Mouse (Mus musculus) kidney, adult 8-10 months (tissue): ENCODE measurements around the gene Pde1b.
A peak's percentile ranks its signal among the peaks of the same experiment; 100 is the strongest.

ENCODE experiments used
- DNase-seq, 2 experiments: peaks; one replicate each; pipeline ENCODE4 v3.0.0; 2022

Gene Pde1b

GRCm38 (mm10) chr15:103511652-103512051 lies 8.8 kb downstream of the Pde1b start:
- no peak for DNase-seq

- DNase-seq, result no peak
Measured at GRCm38 (mm10) chr15:103513621-103514031, 10.8 kb downstream of the Pde1b start.

- peak; percentile 62 to 69 for DNase-seq
Measured at GRCm38 (mm10) chr15:103514119-103514518, 11.3 kb downstream of the Pde1b start.

GRCm38 (mm10) chr15:103514914-103515313 lies 12.1 kb downstream of the Pde1b start:
- DNase-seq, result no peak

GRCm38 (mm10) chr15:103518600-103519385 lies 16.0 kb downstream of the Pde1b start:
- no peak for DNase-seq

- DNase-seq, result no peak
Measured at GRCm38 (mm10) chr15:103519386-103520378, 16.8 kb downstream of the Pde1b start.

GRCm38 (mm10) chr15:103522458-103523099 lies 19.7 kb downstream of the Pde1b start:
- no peak for DNase-seq

- no peak for DNase-seq
Measured at GRCm38 (mm10) chr15:103523156-103523555, 20.3 kb downstream of the Pde1b start.

- DNase-seq, result peak; percentile 36 to 50
Measured at GRCm38 (mm10) chr15:103530372-103530771, 27.5 kb downstream of the Pde1b start.

GRCm38 (mm10) chr15:103534054-103534620 lies 31.3 kb downstream of the Pde1b start:
- no peak for DNase-seq

GRCm38 (mm10) chr15:103535030-103535429 lies 32.2 kb downstream of the Pde1b start:
- DNase-seq, result no peak

- no peak for DNase-seq
Measured at GRCm38 (mm10) chr15:103535786-103536185, 33.0 kb downstream of the Pde1b start.

- DNase-seq, result no peak
Measured at GRCm38 (mm10) chr15:103536456-103536855, 33.6 kb downstream of the Pde1b start.

GRCm38 (mm10) chr15:103537011-103537821 lies 34.4 kb downstream of the Pde1b start:
- DNase-seq, result no peak

- DNase-seq, result peak; percentile 42 to 47
Measured at GRCm38 (mm10) chr15:103537822-103538213, 35.0 kb downstream of the Pde1b start, which contains the start of gene Ppp1r1a. Gene Ppp1r1a (minus strand): TSS chr15:103538003.

- no peak for DNase-seq
Measured at GRCm38 (mm10) chr15:103539259-103539658, 36.4 kb downstream of the Pde1b start.

- no peak for DNase-seq
Measured at GRCm38 (mm10) chr15:103540646-103541045, 37.8 kb downstream of the Pde1b start.

- DNase-seq, result peak; percentile 55 to 85
Measured at GRCm38 (mm10) chr15:103542526-103542925, 39.7 kb downstream of the Pde1b start.

- no peak for DNase-seq
Measured at GRCm38 (mm10) chr15:103547983-103548382, 45.1 kb downstream of the Pde1b start.

GRCm38 (mm10) chr15:103549475-103549874 lies 46.6 kb downstream of the Pde1b start:
- DNase-seq, result no peak

GRCm38 (mm10) chr15:103551053-103551452 lies 48.2 kb downstream of the Pde1b start:
- no peak for DNase-seq
